Mouse (Mus musculus) mature B cell (primary cell): ENCODE results near the gene Fam83c.

Experiments used
- in situ Hi-C: fragments of 300-500 bp; cut with MboI; formaldehyde crosslinking; loops from 2 replicates; pipeline ENCODE4 v1.14.3; 2019

Fam83c gene

GRCm38 (mm10) chr2:155826630-155827424, 7.8 kb downstream of the Fam83c start, which contains the start of gene Eif6:
Eif6 (minus strand) TSS chr2:155826925.
- in situ Hi-C loops: no loop called here

- in situ Hi-C loops: no loop called here
Observed at GRCm38 (mm10) chr2:155825904-155826629, 8.6 kb downstream of the Fam83c start.

DNA sequence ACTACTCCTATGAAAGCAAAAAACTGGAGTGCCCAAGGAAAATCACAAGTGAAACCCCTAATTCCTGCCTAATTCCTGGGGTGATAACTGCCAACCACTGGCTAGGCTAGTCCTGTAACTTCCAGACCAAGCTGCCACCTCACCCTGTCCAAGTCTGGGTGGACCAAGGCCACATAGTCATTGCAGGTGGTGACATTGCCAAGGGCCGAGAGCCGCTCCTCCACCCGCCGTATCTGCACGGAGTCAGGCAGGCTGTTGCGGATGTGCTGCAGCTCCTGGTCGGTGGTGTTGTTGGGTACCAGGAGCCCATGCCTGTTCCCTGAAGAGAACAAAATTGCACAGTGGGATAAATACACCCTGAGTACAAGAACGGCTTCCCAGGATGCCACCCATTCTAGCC, 10.9 kb downstream of the Fam83c start:
- in situ Hi-C loops: no loop called here

- in situ Hi-C loops: no loop called here
Observed at GRCm38 (mm10) chr2:155820779-155821178, 13.9 kb downstream of the Fam83c start.

DNA sequence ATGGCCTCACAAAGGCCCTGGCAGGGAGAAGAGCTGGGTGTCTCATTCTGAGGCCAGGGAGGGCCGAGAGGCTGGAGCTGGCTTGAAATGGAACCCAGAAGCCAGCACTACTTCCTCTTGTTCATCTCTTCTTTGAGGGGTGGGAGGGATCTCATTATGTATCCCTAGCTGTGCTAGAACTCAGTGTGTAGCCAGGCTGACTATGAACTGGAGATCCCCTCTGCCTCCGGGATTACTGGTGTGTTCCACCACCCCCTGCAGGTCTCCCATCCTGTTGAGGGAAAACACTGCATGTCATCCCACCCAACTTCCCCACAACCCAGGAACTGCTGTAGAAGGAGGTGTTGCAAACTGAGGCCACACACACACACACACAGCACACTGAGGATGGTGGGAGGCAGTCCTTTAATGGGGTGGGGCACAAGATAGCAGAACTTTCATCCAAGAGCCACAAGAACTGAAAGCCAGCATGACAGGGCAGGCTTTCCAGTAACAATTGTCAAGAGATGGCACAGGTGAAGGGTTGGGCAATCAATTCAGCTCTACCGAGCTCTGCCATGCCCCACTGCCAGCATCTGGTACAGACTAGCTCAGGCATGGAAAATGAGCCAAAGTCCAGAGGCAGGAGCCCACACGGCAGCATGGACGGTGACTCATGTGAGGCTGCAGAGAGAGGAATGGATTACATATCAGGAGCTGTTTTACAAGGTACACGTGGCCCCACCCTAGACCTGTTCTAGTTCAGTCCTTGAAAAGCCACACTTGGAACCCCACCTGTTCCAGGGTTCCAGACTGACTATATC, 15.0 kb downstream of the Fam83c start:
- in situ Hi-C loops: no loop called here

GRCm38 (mm10) chr2:155819392-155819448, 15.4 kb downstream of the Fam83c start, which contains the start of gene BC029722:
BC029722 (minus strand) TSS chr2:155819426.
- in situ Hi-C loops: no loop called here

GRCm38 (mm10) chr2:155818596-155819391, 15.9 kb downstream of the Fam83c start:
- in situ Hi-C loops: no loop called here

DNA sequence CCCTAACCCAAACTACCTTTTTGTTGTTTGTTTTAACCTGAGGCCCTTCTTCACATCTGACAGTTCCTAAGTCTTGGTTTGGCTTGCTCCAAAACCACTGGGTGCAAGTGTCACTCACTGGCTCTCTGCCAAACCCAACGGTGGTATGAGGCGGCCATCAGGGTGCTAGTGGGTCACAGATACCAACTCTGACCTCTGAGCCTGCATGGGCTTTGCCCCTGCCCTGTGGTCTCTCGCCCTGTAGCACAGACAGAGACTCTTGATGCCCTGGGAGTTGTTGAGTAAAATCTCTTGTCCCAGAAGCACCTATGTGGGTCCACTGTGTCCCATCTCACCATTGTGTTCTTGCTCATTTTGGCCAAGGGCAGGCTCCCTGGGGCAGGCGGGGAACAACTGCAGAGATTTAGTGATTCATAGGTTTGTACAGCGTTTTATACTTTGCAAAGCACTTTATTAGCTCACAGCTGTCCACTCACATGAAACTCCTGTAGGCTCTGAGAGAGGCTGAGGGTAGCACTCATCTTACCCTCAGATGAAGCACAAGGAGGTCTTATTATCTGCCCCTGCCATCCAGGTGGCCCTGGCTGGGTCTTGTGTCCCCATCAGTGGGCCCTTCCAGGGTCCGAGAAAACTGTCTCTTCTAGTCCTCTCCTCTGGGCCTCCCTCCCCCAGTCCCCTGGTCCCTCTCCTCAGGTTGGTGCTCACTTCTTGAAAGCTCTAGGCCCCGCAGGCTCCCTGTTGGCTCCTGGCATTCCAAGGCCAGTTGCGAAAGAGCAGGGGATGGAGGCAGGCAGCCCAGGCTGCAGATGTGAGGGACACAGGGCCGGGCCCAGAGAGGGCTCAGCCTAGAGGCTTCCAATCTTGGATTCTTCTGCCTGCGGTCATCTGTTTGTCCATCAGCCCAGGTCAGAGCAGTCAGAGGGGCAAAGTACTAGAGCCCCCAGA, 17.1 kb downstream of the Fam83c start:
- in situ Hi-C loops: no loop called here

GRCm38 (mm10) chr2:155816179-155816578, 18.5 kb downstream of the Fam83c start:
- in situ Hi-C loops: no loop called here

- in situ Hi-C loops: no loop called here
Observed at GRCm38 (mm10) chr2:155814829-155815228, 19.8 kb downstream of the Fam83c start.

DNA sequence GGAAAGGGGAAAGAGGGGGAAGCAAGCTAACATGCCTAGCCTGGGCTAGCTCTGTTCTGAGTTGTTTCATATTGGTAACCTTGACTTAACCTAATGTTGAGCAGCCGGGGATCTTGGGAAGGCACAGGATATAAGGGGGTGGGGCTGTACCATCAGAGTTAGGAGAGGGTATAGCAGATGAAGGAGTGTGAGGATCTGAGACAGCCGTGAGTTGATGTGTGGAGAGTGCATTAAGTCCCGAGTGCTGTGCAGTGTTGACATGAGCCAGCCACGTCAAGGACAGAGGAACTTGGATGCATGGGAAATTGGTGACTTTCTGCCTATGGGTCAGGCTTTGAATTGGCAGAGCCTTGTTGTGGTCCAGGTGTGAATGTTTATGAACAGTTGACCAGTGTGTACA, 22.0 kb downstream of the Fam83c start:
- in situ Hi-C loops: no loop called here

DNA sequence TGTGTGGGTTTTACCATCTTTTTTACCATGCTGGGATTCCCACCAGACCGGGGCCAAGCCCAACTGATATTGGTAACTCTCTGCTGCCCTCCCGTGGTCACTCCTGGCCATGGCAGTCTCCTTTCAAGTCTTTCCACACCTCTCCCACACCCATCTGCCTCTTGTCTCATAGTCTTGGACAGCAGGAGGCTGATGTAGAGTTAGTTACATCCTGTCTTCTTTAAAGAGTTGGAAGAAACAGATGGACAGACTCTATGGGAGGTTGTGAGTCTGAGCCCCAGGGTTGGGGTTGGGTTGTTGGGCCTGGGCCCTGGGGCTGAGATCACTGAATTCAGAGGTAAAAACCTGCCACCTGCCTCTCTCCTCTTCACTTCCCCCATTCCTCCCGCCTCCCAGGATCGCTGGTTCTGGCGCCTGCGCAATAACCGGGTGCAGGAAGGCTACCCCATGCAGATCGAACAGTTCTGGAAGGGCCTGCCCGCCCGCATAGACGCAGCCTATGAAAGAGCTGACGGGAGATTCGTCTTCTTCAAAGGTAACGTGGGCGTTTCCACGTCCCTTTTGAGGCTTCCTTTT, 22.7 kb downstream of the Fam83c start:
- in situ Hi-C loops: no loop called here

DNA sequence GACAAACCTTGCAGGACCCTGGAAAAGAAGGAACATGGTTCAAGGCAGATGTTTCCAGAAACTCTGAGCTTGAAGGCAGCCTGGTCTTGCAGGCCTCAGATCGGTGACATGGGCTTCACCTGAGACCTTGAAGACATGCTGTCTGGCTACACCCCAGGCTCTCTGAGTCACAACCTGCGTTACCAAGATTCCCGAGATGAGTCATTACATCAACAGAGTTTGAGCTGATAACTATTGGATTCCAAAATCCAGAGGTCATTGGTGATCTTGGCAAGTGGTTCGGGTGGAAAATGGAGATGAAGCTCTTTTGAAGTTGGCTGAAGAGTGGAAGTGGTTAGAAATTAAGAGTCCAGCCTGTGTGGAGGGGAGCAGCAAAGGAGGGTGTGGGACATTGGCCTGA, 25.0 kb downstream of the Fam83c start:
- in situ Hi-C loops: no loop called here

GRCm38 (mm10) chr2:155807408-155807807, 27.2 kb downstream of the Fam83c start:
- in situ Hi-C loops: no loop called here

DNA sequence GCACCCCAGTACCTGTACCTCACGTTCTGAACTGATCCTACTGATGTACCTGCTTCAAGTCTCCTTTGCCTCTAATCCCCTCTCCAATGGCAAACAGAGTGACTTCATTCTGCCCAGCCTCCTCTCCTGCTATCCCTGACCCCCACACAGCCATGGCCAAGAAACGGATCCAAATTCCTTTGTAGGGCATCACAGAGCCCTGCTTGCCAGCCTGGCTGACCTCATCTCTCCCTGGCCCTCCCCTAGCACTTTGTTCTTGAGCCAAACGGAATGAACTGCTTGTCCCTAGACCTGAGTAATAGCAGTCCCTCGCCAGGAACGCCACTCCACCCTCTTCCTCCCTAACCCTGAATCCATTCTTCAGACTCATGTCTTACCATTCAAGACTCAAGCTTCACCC, 28.1 kb downstream of the Fam83c start:
- in situ Hi-C loops: no loop called here

GRCm38 (mm10) chr2:155805925-155806255, 28.8 kb downstream of the Fam83c start:
- in situ Hi-C loops: no loop called here

GRCm38 (mm10) chr2:155805231-155805924, 29.3 kb downstream of the Fam83c start:
- in situ Hi-C loops: no loop called here

- in situ Hi-C loops: no loop called here
Observed at GRCm38 (mm10) chr2:155804053-155804452, 30.6 kb downstream of the Fam83c start.

GRCm38 (mm10) chr2:155802761-155803160, 31.9 kb downstream of the Fam83c start:
- in situ Hi-C loops: no loop called here

DNA sequence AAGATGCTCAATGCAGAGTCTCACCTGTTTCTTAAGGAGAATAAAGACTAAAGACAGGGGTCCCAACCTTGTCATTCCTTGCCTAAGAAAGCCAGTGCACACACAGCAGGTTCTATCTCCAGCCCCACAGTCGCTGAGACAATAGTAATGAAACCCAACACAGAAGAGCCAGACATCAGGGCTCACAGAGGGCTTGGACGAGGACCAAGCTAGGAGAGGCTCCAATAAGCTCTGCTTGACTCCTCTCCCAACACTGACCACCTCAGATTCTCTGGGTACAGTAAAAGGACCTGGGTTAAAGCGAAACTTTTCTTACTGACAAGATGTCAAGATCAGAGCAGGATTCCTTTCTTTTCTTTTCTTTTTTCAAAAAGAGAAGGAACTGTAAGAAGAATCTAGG, 36.0 kb downstream of the Fam83c start:
- in situ Hi-C loops: no loop called here
